Mouse (Mus musculus) MEL (cell line): ENCODE measurements at regions not wholly inside any gene's neighbourhood (a gene's known extent, or its start where the extent isn't known, plus 50 kb on each side); places are given as distances from the start of the nearest gene placed in this dataset.

ENCODE experiments used
- DNase-seq: peaks from one replicate; pipeline ENCODE4 v3.0.0; 2011; ENCODE audit warnings: low read depth, low spot score
- H3K27ac ChIP-seq: 2 replicates; pipeline ENCODE4 v1.5.1; 2012; ENCODE audit warnings: low read depth, mild to moderate bottlenecking, control low read depth, low read length, moderate library complexity; ENCODE audit not compliant: control insufficient read depth
- H3K27me3 ChIP-seq, 2 experiments: fragments of 150-350 bp in 1 of 2; sonication (generic) in 1 of 2; 2 replicates each; pipeline ENCODE4 v1.6.1; 2012; ENCODE audit warnings: low read length in 2 of 2, mild to moderate bottlenecking in 2 of 2, improper control_type of control experiment in 1 of 2, moderate library complexity in 1 of 2; ENCODE audit not compliant: insufficient read depth in 2 of 2, control insufficient read depth in 1 of 2
- H3K36me3 ChIP-seq, 2 experiments: 2 replicates each; pipeline ENCODE4 v1.6.1; 2012 to 2014; ENCODE audit warnings: low read length in 2 of 2, improper control_type of control experiment in 1 of 2, inconsistent platforms in 1 of 2, mild to moderate bottlenecking in 1 of 2; ENCODE audit not compliant: insufficient read depth in 2 of 2, control insufficient read depth in 1 of 2
- H3K4me1 ChIP-seq, 2 experiments: fragments of 150-350 bp in 1 of 2; sonication (generic) in 1 of 2; 2 replicates each; pipeline ENCODE4 v1.6.1; 2012; ENCODE audit warnings: low read length in 2 of 2, improper control_type of control experiment in 1 of 2, mild to moderate bottlenecking in 1 of 2; ENCODE audit not compliant: insufficient read depth in 2 of 2, control insufficient read depth in 1 of 2
- H3K4me3 ChIP-seq, 2 experiments: fragments of 150-350 bp in 1 of 2; sonication (generic) in 1 of 2; 2 replicates each; pipeline ENCODE4 v1.5.1; 2012; ENCODE audit warnings: low read depth in 2 of 2, low read length in 2 of 2, mild to moderate bottlenecking in 2 of 2, moderate library complexity in 2 of 2, control low read depth in 1 of 2, improper control_type of control experiment in 1 of 2; ENCODE audit not compliant: control insufficient read depth in 1 of 2, insufficient read depth in 1 of 2
- H3K79me2 ChIP-seq: 2 replicates; pipeline ENCODE4 v1.6.1; 2012; ENCODE audit warnings: mild to moderate bottlenecking, low read length, moderate library complexity; ENCODE audit not compliant: control insufficient read depth, poor library complexity, insufficient read depth
- H3K9ac ChIP-seq: 2 replicates; pipeline ENCODE4 v1.6.1; 2012; ENCODE audit warnings: low read depth, mild to moderate bottlenecking, control low read depth, low read length, moderate library complexity; ENCODE audit not compliant: control insufficient read depth, poor library complexity, severe bottlenecking
- H3K9me3 ChIP-seq: fragments of 150-350 bp; sonication (generic); replicated peaks from 2 replicates; pipeline ENCODE4 v1.6.1; 2012; ENCODE audit warnings: mild to moderate bottlenecking, low read length, improper control_type of control experiment, moderate library complexity; ENCODE audit not compliant: insufficient read depth
- EP300 ChIP-seq, 2 experiments: IDR thresholded peaks; 2 replicates each; pipeline ENCODE4 v1.6.1; 2011; ENCODE audit warnings: improper control_type of control experiment in 2 of 2, low read length in 2 of 2, low read depth in 1 of 2, mild to moderate bottlenecking in 1 of 2
- GABPA ChIP-seq: IDR thresholded peaks from 2 replicates; pipeline ENCODE4 v1.6.1; 2012; ENCODE audit warnings: low read depth, mild to moderate bottlenecking, inconsistent platforms, low read length, improper control_type of control experiment, moderate library complexity
- GATA1 ChIP-seq: IDR thresholded peaks from 2 replicates; pipeline ENCODE4 v1.6.1; 2011; ENCODE audit warnings: low read depth, low read length, improper control_type of control experiment
- MAFK ChIP-seq: IDR thresholded peaks from 2 replicates; pipeline ENCODE4 v1.6.1; 2011; ENCODE audit warnings: low read depth, mild to moderate bottlenecking, low read length, improper control_type of control experiment, borderline replicate concordance
- MAX ChIP-seq: IDR thresholded peaks from 2 replicates; pipeline ENCODE4 v1.6.1; 2011; ENCODE audit warnings: low read length, improper control_type of control experiment
- MEF2A ChIP-seq: IDR thresholded peaks from 2 replicates; pipeline ENCODE4 v1.6.1; 2014; ENCODE audit warnings: low read depth, mild to moderate bottlenecking, inconsistent platforms, low read length, improper control_type of control experiment; ENCODE audit not compliant: poor library complexity, insufficient replicate concordance, severe bottlenecking; ENCODE audit errors: extremely low read depth
- MYB ChIP-seq: IDR thresholded peaks from 2 replicates; pipeline ENCODE4 v1.6.1; 2011; ENCODE audit warnings: mild to moderate bottlenecking, low read depth, low read length, improper control_type of control experiment
- MYC ChIP-seq: IDR thresholded peaks from 2 replicates; pipeline ENCODE4 v1.6.1; 2011; ENCODE audit warnings: low read depth, mild to moderate bottlenecking, low read length, improper control_type of control experiment, moderate library complexity
- POLR2A ChIP-seq, 2 experiments: IDR thresholded peaks; 2 replicates each; pipeline ENCODE4 v1.6.1; 2011 to 2012; ENCODE audit warnings: low read length in 2 of 2, mild to moderate bottlenecking in 2 of 2, control low read depth in 1 of 2, improper control_type of control experiment in 1 of 2, low read depth in 1 of 2, moderate library complexity in 1 of 2; ENCODE audit not compliant: control insufficient read depth in 1 of 2, insufficient read depth in 1 of 2, poor library complexity in 1 of 2
- POLR2AphosphoS2 ChIP-seq: IDR thresholded peaks from 2 replicates; pipeline ENCODE4 v1.6.1; 2011; ENCODE audit warnings: low read length, improper control_type of control experiment
- RAD21 ChIP-seq: IDR thresholded peaks from 2 replicates; pipeline ENCODE4 v1.6.1; 2011; ENCODE audit warnings: mild to moderate bottlenecking, low read depth, low read length, improper control_type of control experiment
- SIN3A ChIP-seq: IDR thresholded peaks from 2 replicates; pipeline ENCODE4 v1.6.1; 2012; ENCODE audit warnings: low read length, improper control_type of control experiment, inconsistent platforms
- SMC3 ChIP-seq: IDR thresholded peaks from 2 replicates; pipeline ENCODE4 v1.6.1; 2011; ENCODE audit warnings: low read depth, low read length, improper control_type of control experiment
- TBP ChIP-seq: IDR thresholded peaks from 2 replicates; pipeline ENCODE4 v1.8.0; 2011; ENCODE audit warnings: low read depth, low read length, improper control_type of control experiment
- TCF12 ChIP-seq: IDR thresholded peaks from 2 replicates; pipeline ENCODE4 v1.6.1; 2014; ENCODE audit warnings: low read depth, mild to moderate bottlenecking, inconsistent platforms, low read length, improper control_type of control experiment, moderate library complexity
- USF2 ChIP-seq, 2 experiments: IDR thresholded peaks; 2 replicates each; pipeline ENCODE4 v1.6.1; 2011 to 2012; ENCODE audit warnings: improper control_type of control experiment in 2 of 2, low read length in 2 of 2, borderline replicate concordance in 1 of 2, inconsistent platforms in 1 of 2, low read depth in 1 of 2, mild to moderate bottlenecking in 1 of 2; ENCODE audit not compliant: insufficient read depth in 1 of 2
- ZC3H11A ChIP-seq: IDR thresholded peaks from 2 replicates; pipeline ENCODE4 v1.6.1; 2012; ENCODE audit warnings: low read depth, mild to moderate bottlenecking, inconsistent platforms, low read length, improper control_type of control experiment

GRCm38 (mm10) chr14:100336926-100337325, 52.4 kb upstream of the Klf12 start:
- Histone ChIP-seq H3K4me3 (no peak overlapping the region), H3K27me3 (no peaks in the 10 kb centered on the region), H3K9me3 (no peaks in the 10 kb centered on the region), H3K27ac (no peak overlapping the region), H3K36me3 (no peaks in the 10 kb centered on the region), H3K79me2 (no peaks in the 10 kb centered on the region)
- DNase-seq: no peak
- TF ChIP-seq EP300 (IDR thresholded peaks at IDR 0.05; ENCODE audit: low read depth in 1 of 2, low read length in 2 of 2): no peak
- TF ChIP-seq GATA1: no peak
- TF ChIP-seq RAD21: no peak
- TF ChIP-seq USF2 (IDR thresholded peaks at IDR 0.05; ENCODE audit: borderline replicate concordance in 1 of 2, insufficient read depth in 1 of 2, low read depth in 1 of 2, low read length in 2 of 2): no peak
- TF ChIP-seq SMC3: no peak
- TF ChIP-seq GABPA: no peak
- no peak for TF ChIP-seq SIN3A
- no peak for TF ChIP-seq MAFK
- no peak for TF ChIP-seq TBP
- TF ChIP-seq POLR2AphosphoS2: no peak
- no peak for TF ChIP-seq ZC3H11A
- no peak for TF ChIP-seq TCF12
- no peak for TF ChIP-seq MEF2A
- TF ChIP-seq MYB: no peak
- TF ChIP-seq MAX: no peak
- no peak for TF ChIP-seq MYC
- TF ChIP-seq POLR2A (IDR thresholded peaks at IDR 0.05; ENCODE audit: control insufficient read depth in 1 of 2, insufficient read depth in 1 of 2, low read depth in 1 of 2, low read length in 2 of 2, poor library complexity in 1 of 2): no peak
- TF ChIP-seq, all 39 proteins: peak for 0
- Histone ChIP-seq H3K9ac (no peak overlapping the region), H3K4me1 (no peaks in the 10 kb centered on the region)
